Mouse (Mus musculus) kidney, embryonic 14.5 days (tissue): ENCODE results near the gene Tpx2. TPM values are rescaled to one million over a fixed set of nuclear protein-coding genes. Genes with fewer than 3 reads are reported as not detected.

ENCODE experiments used
- ATAC-seq: fragments of 200-750 bp; cut with Nextera tagmentation; 2 replicates; pipeline ENCODE4 v1.8.0; 2017; ENCODE audit warnings: moderate number of reproducible peaks, mild to moderate bottlenecking, moderate TSS enrichment, moderate library complexity; ENCODE audit not compliant: low FRiP score, low TSS enrichment
- H3K27ac ChIP-seq: fragments of 300-500 bp; sonication (generic); 2 replicates; pipeline ENCODE4 v1.5.1; 2014; ENCODE audit warnings: low read depth, mild to moderate bottlenecking, low read length, moderate library complexity, mixed read lengths
- H3K27me3 ChIP-seq: fragments of 300-500 bp; sonication (generic); 2 replicates; pipeline ENCODE4 v1.6.1; 2014; ENCODE audit warnings: mild to moderate bottlenecking, low read length; ENCODE audit not compliant: control insufficient read depth, insufficient read depth
- H3K36me3 ChIP-seq: fragments of 300-500 bp; sonication (generic); 2 replicates; pipeline ENCODE4 v1.6.1; 2014; ENCODE audit warnings: low read length, mixed read lengths; ENCODE audit not compliant: control insufficient read depth, insufficient read depth
- H3K4me1 ChIP-seq: fragments of 300-500 bp; sonication (generic); 2 replicates; pipeline ENCODE4 v1.6.1; 2014; ENCODE audit warnings: low read length, mixed read lengths; ENCODE audit not compliant: control insufficient read depth, insufficient read depth
- H3K4me2 ChIP-seq: fragments of 300-500 bp; sonication (generic); replicated peaks from 2 replicates; pipeline ENCODE4 v1.6.1; 2014; ENCODE audit warnings: low read depth, mild to moderate bottlenecking, low read length
- H3K4me3 ChIP-seq: fragments of 300-500 bp; sonication (generic); 2 replicates; pipeline ENCODE4 v1.5.1; 2014; ENCODE audit warnings: mild to moderate bottlenecking, low read length
- H3K9ac ChIP-seq: fragments of 300-500 bp; sonication (generic); 2 replicates; pipeline ENCODE4 v1.6.1; 2014; ENCODE audit warnings: low read depth, mild to moderate bottlenecking, low read length, moderate library complexity
- H3K9me3 ChIP-seq: fragments of 300-500 bp; sonication (generic); 2 replicates; pipeline ENCODE4 v1.6.1; 2016; ENCODE audit warnings: low read length; ENCODE audit not compliant: control insufficient read depth
- WGBS: fragments of 180-500 bp; shearing (Covaris S2); extraction: QIAGEN DNeasy Blood & Tissue Kit; methylation state at CpG from one replicate; pipeline ENCODE4 v1.1.7; 2014; 5-methylcytosine and 5-hydroxymethylcytosine counted together
- polyA plus RNA-seq: library from polyadenylated mRNA; unstranded; fragments of >200 nt; fragmentation: Nextera tagmentation; extraction: Ambion mirVana; gene quantifications from 2 replicates; pipeline ENCODE4 v1.2.1, GENCODE M21; 2014

Tpx2 gene
- 107 and 124 TPM in 2 replicates for polyA plus RNA-seq

DNA sequence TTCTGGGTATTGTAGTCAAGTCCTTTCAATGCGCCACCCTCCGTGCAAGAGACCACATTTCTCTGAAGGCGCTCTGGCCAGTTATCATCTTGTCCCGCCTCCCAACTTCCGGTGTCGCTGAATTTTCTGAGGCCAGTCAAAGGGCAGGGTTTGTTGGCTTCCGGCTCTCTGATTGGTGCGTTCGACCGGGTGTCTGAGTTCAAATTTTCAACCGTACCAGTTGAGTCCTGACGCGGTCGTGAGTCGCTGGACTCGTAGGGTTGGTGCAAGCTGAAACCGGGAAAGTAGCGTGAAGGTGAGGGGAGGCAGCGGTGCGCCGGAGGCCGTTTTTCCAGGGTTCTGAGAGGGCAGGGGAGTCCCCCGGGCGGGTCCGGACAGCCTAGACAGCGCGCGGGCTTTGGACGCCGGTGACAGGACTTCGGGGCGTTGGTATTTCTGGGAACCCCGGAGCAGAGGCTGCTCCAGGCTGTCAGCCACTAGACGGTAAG is at the start of gene Tpx2:
Tpx2 (plus strand) TSS at position 150 of the 488 bp plus-strand sequence.
- Histone ChIP-seq H3K27me3 (no peaks in the 10 kb centered on the region), H3K4me3 (peak within 1 kb of the TSS; percentile 93), H3K9ac (peak within 1 kb of the TSS; percentile 88), H3K9me3 (no peaks in the 10 kb centered on the region), H3K27ac (peak within 1 kb of the TSS; percentile 87), H3K4me1 (peaks cover 10% of the 10 kb centered on the region), H3K4me2 (peak within 1 kb of the TSS; percentile 53), H3K36me3 (peaks cover 12% of the 10 kb centered on the region; the same call in 1 of the 2 replicates)
- under 1% methylated on average over 34 of the region's 34 CpGs for WGBS
- ATAC-seq, result peak; percentile 96

GRCm38 (mm10) chr2:152799954-152800761 is 47.6 kb upstream of the Tpx2 start:
- Histone ChIP-seq H3K4me3 (no peak overlapping the region), H3K27me3 (no peaks in the 10 kb centered on the region), H3K4me1 (peaks cover 16% of the 10 kb centered on the region), H3K27ac (no peak overlapping the region), H3K4me2 (no peak overlapping the region), H3K9ac (no peak overlapping the region), H3K36me3 (0 out of 2 replicates have a peak, but pooled peaks cover 2% of the 10 kb centered on the region), H3K9me3 (no peaks in the 10 kb centered on the region)
- WGBS, result 44% methylated on average over 7 of the region's 7 CpGs
- ATAC-seq, result no peak

DNA sequence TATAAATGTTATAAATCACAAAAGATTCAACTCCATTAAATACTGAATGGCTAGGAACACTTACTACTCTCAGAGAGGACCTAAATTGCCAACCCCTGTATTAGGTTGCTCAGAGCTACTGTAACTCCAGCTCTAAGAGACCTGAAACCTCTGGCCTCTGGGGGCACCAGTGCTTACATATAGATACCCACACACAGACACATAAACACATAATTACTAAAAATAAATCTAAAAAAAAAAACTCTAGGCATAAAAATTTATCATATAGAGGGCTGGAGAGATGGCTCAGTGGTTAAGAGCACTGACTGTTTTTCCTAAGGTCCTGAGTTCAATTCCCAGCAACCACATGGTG is 47.0 kb upstream of the Tpx2 start:
- no peak for ATAC-seq
- Histone ChIP-seq H3K27me3 (no peaks in the 10 kb centered on the region), H3K4me3 (no peak overlapping the region), H3K9me3 (no peaks in the 10 kb centered on the region), H3K4me1 (peaks cover 22% of the 10 kb centered on the region), H3K27ac (no peak overlapping the region), H3K4me2 (no peak overlapping the region), H3K9ac (no peak overlapping the region), H3K36me3 (0 out of 2 replicates have a peak, but pooled peaks cover 2% of the 10 kb centered on the region)

DNA sequence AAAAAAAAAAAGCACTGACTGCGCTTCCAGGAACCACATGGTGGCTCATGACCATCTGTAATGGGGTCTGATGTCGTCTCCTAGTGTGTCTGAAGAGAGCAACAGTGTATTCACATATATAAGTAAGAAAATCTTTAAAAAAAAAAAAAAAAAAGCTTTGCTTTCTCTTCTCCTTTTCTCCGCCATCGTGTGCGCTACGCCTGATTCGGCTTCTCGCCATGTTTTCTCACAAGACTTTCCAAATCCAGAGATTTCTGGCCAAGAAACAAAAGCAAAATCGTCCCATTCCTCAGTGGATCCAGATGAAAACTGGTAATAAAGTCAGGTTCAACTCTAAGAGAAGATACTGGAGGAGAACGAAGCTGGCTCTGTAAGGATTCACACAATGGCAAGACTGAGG is 45.5 kb upstream of the Tpx2 start:
- no peak overlapping the region for H3K9ac ChIP-seq
- 85% methylated on average over 10 of the region's 10 CpGs for WGBS
- ATAC-seq, result no peak

DNA sequence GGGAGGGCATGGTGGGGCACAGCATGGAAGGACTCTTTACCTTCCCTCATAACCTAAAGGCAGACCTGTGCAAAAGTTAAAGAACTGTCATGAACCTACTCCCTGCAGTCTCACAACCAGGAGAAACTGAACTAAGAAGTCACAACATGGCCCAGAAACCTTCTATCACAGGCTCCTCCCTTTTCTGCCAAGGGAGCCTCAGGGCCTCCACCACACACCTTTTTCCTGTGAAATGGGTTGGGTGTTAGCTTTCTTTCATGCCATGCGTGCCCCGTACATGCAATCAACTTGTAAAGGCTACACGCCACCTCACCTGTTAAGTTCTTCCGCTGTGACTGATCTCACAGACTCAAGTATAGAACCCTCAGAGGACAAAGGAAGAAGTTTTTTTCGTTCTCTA is 44.7 kb upstream of the Tpx2 start:
- Histone ChIP-seq H3K27ac (no peak overlapping the region), H3K4me3 (no peak overlapping the region), H3K36me3 (peaks cover 6% of the 10 kb centered on the region; the same call in 1 of the 2 replicates), H3K9me3 (no peaks in the 10 kb centered on the region), H3K4me1 (peaks cover 26% of the 10 kb centered on the region), H3K27me3 (no peaks in the 10 kb centered on the region), H3K9ac (no peak overlapping the region), H3K4me2 (no peak overlapping the region)
- WGBS, result 85% methylated on average over 5 of the region's 5 CpGs
- ATAC-seq, result no peak

More for the DNA sequence above, 45.5 kb upstream of the Tpx2 start:
- H3K27me3 ChIP-seq, result no peaks in the 10 kb centered on the region
- no peak overlapping the region for H3K27ac ChIP-seq
- H3K9me3 ChIP-seq, result no peaks in the 10 kb centered on the region
- peaks cover 6% of the 10 kb centered on the region; the same call in 1 of the 2 replicates for H3K36me3 ChIP-seq
- H3K4me2 ChIP-seq, result no peak overlapping the region
- no peak overlapping the region for H3K4me3 ChIP-seq
- H3K4me1 ChIP-seq, result peaks cover 26% of the 10 kb centered on the region

DNA sequence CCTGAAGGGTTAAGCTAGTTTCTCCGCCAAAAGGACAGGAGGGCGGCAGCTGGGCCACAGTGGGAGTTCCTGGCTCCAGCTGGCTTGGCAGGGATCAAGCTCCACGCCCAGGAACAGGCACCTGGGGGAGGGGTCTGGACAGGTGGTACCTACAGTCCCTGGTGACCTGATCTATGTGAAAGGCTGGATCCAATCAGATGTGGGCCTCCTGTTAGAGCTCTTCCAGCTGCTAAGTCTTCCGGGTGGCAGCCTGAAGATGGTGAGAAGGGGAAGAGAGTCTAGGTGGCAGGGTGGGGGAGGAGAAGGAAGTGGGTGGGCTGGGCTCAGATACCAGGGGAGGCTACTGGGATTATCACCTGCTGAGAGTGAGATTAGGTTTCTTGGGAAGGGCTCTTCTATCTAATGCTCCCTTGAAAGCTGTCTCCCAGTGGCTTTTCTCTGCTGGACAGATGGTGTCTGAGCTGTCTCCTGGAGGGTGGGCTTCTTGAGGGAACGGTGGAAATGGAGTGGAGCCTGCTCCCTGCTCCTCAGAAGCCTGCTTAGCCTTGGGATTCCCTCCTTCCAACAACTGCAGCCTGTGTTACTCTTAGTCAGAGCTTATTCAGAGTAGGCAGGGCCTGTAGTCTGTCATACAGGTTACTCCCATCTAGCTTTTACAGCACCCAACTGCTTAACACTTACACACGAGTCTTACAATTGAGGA is 43.2 kb upstream of the Tpx2 start:
- ATAC-seq, result peak; percentile 78
- Histone ChIP-seq H3K27me3 (no peaks in the 10 kb centered on the region), H3K4me3 (no peak overlapping the region)

DNA sequence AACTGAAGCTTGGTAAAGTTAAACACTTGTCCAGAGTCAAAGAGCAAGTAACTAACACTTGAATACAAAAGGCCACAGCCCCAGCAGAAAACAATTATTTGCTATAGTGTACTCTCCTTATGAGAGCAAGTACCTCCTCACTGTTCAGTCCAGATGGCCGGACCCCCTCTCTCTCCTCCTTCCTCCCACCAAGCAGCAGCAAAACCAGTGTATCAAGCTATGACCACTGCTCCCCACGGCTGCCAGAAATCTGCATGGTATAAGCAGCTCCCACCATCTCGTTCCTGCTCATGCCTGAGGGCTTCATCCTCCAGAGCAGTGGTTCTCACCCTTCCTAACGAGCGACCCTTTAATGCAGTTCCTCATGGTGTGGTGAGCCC is 42.7 kb upstream of the Tpx2 start:
- H3K36me3 ChIP-seq, result peaks cover 6% of the 10 kb centered on the region; the same call in 1 of the 2 replicates
- H3K27me3 ChIP-seq, result no peaks in the 10 kb centered on the region
- no peaks in the 10 kb centered on the region for H3K9me3 ChIP-seq
- H3K4me1 ChIP-seq, result peaks cover 26% of the 10 kb centered on the region
- H3K27ac ChIP-seq, result peak overlapping the region; percentile 82
- no peak for ATAC-seq
- no peak overlapping the region; the same call in 1 of the 2 replicates for H3K4me2 ChIP-seq
- no peak overlapping the region for H3K4me3 ChIP-seq
- peak overlapping the region; percentile 28; the same call in 1 of the 2 replicates for H3K9ac ChIP-seq
- WGBS, result 38% methylated on average over 5 of the region's 5 CpGs

More for the DNA sequence above, 43.2 kb upstream of the Tpx2 start:
- no peaks in the 10 kb centered on the region for H3K9me3 ChIP-seq
- WGBS, result 8% methylated on average over 6 of the region's 6 CpGs
- H3K4me1 ChIP-seq, result peaks cover 26% of the 10 kb centered on the region
- peak overlapping the region; percentile 82 for H3K27ac ChIP-seq
- H3K36me3 ChIP-seq, result peaks cover 6% of the 10 kb centered on the region; the same call in 1 of the 2 replicates
- no peak overlapping the region; the same call in 1 of the 2 replicates for H3K4me2 ChIP-seq
- H3K9ac ChIP-seq, result no peak overlapping the region

DNA sequence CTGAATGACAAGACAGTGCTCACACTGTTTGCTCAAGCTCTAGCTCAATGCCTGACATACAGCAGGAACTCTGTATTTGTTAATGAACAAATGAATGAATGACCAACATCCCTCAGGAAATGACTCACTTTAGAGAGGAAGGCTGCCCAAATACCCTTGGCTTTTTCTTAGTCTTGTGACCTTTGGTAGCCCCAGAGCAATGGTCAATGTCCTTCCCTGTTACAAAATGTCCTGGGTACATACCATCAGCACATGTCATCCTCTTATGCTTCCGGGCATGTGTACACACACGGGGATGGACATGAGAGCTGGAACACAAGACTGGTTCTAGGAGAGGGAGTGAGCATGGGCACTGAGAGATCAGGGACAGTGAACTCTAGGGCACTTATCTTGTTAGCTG is 41.7 kb upstream of the Tpx2 start:
- Histone ChIP-seq H3K9ac (no peak overlapping the region), H3K4me2 (no peak overlapping the region), H3K9me3 (no peaks in the 10 kb centered on the region), H3K36me3 (peaks cover 6% of the 10 kb centered on the region; the same call in 1 of the 2 replicates), H3K4me3 (no peak overlapping the region), H3K4me1 (peaks cover 23% of the 10 kb centered on the region), H3K27ac (no peak overlapping the region), H3K27me3 (no peaks in the 10 kb centered on the region)
- 79% methylated on average over 2 of the region's 2 CpGs for WGBS
- no peak for ATAC-seq
